Mouse (Mus musculus): ENCODE measurements around the gene Nmnat2. TPM values are rescaled to one million over a fixed set of nuclear protein-coding genes. Genes with fewer than 3 reads are reported as not detected.

The Nmnat2 gene
- not detected in 2 replicates for polyA plus RNA-seq (2012; ENCODE audit: low replicate concordance)

DNA sequence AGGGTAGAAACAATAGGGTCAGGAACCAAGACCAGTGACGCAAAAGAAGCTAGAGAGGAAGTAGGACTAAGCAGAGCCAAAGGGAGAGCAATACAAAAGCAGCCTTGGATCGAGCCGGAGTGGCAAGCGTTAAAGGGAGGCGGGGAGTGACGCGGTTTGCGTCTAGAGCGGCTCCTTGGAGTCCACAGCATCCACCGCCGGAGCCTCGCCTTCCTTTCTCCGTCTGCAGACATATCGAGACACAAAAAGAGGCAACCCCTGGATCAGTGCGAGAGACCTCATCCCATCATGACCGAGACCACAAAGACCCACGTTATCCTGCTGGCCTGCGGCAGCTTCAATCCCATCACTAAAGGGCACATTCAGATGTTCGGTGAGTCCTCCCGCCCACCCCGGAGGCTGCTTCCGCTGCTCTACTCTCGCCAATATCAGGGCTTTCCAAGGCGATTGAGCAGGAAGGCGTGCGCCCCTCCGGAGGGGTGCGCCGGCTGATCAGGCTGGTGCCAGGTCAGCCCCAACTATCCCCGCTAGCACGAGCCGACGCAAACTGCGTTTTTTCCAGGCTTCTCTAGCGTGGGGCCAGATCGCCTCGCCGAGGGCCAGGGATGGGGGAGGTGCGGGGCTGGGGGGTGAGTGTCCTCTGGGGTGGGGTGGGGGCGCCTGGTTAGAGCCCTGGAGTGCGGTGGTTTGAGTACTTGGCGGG is at the start of gene Nmnat2:
Gene Nmnat2, plus strand, starts transcription at position 173 of the 703 bp plus-strand sequence.

Other genes with a start within 250 kb of the Nmnat2 start
- not detected in 2 replicates for gene Apobec4, start 204.4 kb upstream of the Nmnat2 start, polyA plus RNA-seq (2012; ENCODE audit: low replicate concordance)
- gene Rgl1, start 188.6 kb upstream of the Nmnat2 start, polyA plus RNA-seq (2012; ENCODE audit: low replicate concordance) = 2.4 and 3.9 TPM in 2 replicates
- 88.1 and 371 TPM in 2 replicates for gene Arpc5, start 188.5 kb upstream of the Nmnat2 start, polyA plus RNA-seq (2012; ENCODE audit: low replicate concordance)
- gene Ncf2, start 154.8 kb upstream of the Nmnat2 start, polyA plus RNA-seq (2012; ENCODE audit: low replicate concordance) = 6.4 and 13.2 TPM in 2 replicates
- 6.4 and 38.2 TPM in 2 replicates for gene Smg7, start 52.3 kb upstream of the Nmnat2 start, polyA plus RNA-seq (2012; ENCODE audit: low replicate concordance)
- not detected in 2 replicates for gene Lamc2, start 231.5 kb downstream of the Nmnat2 start, polyA plus RNA-seq (2012; ENCODE audit: low replicate concordance)

Data from leukemia stem cell, adult 10-12 weeks (primary cell).